Mouse (Mus musculus): ENCODE data around the gene Tex38.

Gene Tex38

DNA sequence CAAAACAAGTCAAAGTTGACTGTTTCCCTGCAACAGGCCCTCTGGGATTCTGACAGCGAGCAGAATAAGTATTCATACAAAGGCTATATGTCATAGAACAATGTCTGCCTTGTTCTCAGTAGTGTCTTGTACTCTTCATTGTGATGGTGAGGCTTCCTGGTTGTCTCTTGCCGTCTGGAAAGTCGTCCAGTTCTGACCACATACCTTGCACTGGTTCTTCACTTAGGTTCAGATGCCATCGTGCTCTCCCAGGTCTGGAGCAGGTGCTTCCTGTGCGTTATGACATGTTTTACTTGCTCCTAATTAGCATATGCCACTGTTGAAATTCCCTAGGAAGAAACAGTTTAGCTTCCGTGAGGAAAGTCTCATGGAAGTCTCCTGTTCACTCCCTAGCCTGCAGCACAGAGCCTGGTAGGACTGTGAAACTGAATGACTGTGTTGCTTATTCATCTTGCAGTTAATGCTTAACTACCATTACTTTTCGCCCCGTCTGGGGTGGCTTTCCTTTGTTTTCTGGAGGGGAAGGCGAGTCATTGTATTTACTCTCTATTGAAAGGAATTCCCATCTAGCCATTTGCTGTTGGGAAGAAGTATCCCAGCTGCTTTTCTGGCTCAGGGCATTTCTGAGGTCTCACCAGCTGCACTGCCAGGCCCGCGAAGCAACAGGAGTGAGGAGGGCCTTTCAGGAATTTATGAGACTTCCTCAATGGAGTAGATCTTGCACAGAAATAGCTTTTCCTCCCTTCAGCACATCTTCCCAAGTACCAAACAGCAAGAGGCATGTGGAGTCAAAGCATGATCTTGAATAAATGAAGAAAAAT lies 13.0 kb downstream of the Tex38 start:
- DNase-seq (ENCODE audit: low spot score), result no peak

DNA sequence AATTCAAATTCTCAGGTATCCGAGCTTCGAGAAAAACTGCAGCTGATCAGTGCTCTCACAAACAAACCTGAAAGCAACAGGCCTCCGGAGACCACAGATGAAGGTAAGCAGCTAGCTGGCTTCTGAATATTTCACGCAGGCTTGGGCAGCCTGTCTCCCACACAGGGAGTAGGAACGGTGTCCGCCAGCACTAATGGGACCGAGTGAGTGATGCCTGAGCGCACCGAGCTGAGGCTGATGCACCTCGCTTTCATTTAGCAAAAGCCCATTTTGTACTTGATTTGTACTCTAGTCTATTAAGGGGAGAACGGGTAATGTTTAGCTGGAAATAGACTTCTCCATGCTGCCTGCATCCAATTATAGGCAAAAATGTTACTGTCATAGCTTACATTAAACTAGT lies 16.2 kb downstream of the Tex38 start:
- DNase-seq (ENCODE audit: low spot score), result no peak

DNA sequence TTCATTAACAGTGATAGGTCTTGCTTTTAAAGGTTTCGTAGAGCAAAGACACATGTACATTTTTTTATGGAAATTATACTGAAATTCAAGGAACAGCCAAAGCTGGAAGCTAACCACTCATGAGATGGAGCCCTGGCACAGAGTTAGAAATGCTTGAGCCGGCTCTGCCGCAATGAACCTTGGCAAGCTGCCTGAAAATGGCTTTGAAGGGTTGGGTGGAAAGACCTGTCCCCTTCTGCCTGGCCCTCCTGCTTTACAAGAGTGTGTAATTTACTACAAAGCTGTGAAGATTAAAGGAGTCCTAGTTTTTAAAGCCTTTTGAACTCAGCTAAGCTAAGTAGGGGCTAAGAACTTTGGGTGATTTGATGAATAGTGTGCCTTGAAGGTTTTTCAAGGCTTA lies 19.6 kb downstream of the Tex38 start:
- peak; percentile 46 for DNase-seq (ENCODE audit: low spot score)

DNA sequence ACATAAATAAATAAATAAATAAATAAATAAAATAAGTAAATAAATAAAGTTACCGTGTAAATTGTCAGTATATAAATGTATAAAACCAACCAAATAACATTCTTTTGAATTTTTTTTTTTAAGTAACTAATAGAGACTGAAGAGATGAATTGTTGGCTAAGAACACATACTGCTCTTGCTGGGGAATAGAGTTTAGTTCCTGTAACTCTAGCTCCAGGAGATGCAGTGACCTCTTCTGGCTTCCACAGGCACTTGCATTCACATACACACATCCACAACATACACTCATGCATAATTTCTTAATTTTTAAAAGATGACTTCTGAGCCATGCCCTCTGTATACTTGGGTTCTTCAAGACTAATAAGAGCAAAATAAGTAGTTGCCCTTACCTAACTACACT lies 26.0 kb downstream of the Tex38 start:
- DNase-seq (ENCODE audit: low spot score), result no peak

DNA sequence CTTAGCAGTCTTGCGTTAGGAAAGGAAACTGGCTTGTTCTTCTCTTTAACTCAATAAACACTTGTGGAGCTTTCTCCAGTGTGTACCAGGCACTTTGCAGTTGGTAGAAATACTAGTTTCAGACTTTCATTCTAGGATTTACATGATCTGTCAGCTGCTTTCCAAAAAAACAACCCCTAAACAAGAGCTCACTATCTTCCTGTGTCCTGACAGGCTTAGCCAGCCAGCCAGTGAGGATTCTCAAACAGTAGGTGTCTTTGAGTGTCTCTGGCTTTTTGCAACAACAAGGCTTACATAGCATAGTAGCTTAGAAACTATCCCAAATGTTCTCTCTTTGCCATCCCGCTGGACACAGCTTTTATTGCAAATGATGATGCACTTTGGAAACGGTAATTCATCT lies 26.7 kb downstream of the Tex38 start:
- DNase-seq (ENCODE audit: low spot score), result no peak

DNA sequence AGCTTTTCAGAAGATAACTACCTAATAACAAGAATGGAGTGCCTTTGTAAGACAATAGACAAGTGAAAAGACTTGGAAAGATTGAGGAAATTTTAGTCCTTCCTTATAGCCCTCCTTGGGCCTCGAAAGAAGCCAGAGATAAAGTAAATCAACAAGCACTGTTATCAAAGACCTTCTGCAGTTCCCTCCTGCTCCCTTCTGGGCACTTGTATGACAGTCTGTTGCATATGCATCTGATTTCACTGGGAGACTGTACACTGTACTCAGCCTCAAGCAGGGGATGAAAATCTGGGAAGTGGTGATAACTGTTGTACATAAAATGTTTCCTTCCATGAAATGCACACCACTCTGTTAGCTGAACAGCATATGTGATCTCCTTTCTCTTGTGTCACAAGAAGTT lies 31.5 kb downstream of the Tex38 start:
- DNase-seq (ENCODE audit: low spot score), result no peak

DNA sequence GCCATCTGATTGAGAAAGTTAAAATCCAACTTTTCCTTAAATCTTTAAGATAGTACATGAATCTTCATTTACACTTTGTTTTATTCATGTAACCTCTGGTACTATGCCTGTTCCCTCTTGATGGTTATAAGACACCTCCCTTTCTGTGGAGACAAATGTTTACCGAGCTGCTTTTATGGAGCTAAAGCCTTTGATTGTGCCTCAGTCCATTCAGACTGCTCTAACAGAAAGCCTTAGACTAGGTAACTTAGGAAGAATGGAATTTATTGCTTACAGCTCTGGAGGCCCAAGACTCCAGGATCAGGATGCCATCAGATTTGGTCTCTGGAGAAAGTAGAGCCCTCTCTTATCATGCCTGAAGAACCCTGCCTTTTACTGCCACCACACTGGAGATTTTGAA lies 32.6 kb downstream of the Tex38 start:
- DNase-seq (ENCODE audit: low spot score), result no peak

DNA sequence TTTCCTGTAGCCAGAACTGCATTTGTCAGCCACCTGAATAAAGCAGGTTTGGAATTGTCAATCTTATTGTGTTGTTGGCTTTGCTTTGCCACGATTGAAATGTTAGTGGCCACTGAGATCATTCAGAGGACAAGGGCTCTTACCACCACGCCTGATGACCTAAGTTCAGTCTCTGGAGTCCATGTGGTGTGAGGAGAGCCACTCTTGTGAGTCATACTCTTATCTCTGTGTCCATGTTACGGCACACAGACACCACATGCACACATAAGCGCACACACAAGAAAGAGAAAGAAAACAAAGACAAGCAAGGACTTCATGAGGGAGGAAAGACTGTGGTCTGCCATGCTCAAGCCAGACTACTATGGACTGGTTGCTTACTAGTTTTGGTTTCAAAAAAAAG lies 37.7 kb downstream of the Tex38 start:
- DNase-seq (ENCODE audit: low spot score), result no peak

DNA sequence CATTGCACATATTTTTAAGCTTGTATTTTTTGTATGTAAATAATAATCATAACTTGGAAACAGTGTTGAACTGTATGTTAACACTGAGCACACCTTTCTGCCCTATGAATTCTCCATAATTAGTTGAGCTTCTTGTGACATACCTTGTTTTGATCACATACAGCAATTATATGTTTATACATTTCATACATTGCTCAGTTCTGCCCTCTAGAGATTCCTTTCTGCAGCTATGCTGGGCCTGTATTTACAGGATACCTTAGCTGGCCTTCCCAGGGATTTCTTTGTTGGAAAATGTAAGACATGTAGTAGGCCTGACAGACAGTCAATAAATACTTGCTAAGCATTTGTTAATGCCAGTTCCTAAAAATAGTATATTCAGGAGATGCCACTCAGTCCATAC lies 38.2 kb downstream of the Tex38 start:
- DNase-seq (ENCODE audit: low spot score), result no peak

DNA sequence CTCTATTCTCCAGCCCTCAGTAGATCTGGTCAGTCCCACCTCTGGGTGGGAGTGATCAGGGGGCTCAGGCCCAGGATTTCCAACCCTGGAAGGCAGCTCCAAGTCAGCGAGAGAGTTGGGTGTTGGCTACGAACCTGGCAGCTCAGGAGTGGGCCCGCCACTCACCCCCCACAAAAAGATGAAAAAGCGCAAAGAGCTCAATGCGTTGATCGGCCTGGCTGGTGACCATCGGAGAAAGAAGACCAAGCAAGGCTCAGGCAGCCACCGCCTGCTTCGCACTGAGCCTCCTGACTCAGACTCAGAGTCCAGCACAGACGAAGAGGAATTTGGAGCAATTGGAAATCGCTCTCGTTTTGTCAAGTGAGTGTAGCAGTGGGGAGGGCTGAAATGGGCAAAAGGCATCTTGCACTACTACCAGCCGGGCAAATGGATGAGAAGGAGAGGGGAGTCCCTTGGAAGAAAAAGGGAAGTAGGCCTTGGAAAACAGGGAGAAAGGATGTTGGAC lies 42.3 kb downstream of the Tex38 start:
- DNase-seq (ENCODE audit: low spot score), result no peak

DNA sequence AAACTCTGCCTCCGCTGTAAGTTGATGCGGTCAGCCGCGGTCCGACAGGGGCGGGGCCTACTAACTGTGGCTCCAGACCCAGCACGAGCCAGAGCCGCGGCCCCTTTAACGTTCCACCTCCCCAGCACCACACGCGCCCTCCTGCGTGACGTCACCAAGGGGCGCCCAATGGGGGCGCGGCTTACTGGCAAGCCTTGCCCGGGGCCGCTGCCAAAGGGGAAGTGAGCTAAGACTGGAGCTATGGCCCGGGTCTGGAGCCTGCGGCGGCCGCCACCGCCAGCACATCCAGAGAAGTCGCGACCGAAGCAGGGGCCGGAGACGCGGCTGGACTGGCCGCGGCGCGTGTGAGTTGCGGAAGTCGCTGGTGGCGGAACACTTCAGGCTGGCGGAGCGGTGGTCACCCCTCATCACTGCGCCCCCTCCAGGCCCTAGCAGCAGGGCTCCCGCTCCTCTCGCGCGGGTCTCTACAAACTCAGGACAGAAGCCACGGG lies 43.2 kb downstream of the Tex38 start, which contains the start of gene Efcab14:
Efcab14 (plus strand) TSS at position 194 of the 491 bp plus-strand sequence.
- peak; percentile 96 for DNase-seq (ENCODE audit: low spot score)

DNA sequence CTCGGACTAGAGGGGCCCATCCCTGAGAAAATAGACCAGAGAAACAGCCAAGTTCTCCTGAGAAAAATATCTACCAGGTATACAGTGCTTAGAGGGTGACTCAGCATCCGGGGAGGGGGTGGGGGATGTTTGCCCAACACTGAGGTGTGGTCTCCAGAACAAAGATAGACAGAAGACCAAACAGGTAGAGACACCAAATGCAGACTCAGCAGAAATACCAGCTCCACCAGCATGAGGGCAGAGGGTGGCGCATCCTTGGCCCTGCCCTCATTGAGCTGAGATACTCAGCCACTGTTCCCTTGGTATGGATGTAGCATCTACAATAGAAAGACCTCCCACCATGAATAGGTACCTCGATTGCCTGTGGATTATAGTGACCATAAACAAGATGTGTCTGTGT lies 46.0 kb downstream of the Tex38 start:
- DNase-seq (ENCODE audit: low spot score), result no peak

DNA sequence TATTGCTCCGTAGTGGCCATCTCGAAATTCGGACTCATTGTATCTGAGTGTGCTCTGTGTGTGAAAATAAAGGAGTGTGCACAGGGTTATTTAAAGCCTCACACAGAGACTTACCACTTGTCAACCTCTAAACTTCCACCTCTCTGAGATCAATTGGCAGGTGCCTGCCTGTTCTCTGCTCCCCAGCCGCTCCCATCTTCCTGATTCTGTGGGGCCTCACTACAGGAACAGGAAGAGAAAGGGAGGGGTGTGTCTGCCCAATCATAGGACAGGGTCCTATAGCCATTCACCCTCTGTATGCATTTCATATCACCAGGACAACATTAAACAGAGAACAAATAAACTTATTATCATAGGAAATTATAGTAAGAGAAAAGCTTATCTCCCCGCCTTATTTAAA lies 47.1 kb downstream of the Tex38 start:
- DNase-seq (ENCODE audit: low spot score), result no peak

DNA sequence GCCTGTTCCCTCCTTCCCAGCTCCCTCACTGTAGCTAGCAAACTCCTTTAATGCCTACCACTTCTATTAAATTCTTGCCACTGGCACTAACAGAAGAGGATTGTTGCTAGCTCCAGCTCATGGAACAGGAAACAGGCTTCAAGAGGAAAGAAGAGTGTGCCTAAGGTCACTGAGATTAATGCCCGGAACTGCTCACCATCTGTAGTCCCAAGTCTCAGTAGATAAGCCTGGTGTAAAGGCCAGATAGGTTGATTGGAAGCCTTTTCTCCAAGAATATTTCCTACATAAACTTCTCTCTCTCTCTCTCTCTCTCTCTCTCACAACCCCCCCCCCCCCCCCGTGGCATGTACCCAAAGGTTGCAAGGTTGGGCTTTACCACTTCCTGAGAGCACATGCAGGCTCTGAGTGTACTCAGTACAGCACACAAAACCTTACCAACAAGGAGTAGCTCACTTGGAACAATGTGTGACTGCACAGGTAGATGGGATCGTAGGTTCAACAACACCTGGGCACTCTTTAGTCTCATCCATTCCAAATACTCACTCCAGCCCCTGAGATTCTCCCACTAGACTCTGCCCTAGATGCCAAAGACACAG lies 48.5 kb downstream of the Tex38 start:
- DNase-seq (ENCODE audit: low spot score), result peak; percentile 65

DNA sequence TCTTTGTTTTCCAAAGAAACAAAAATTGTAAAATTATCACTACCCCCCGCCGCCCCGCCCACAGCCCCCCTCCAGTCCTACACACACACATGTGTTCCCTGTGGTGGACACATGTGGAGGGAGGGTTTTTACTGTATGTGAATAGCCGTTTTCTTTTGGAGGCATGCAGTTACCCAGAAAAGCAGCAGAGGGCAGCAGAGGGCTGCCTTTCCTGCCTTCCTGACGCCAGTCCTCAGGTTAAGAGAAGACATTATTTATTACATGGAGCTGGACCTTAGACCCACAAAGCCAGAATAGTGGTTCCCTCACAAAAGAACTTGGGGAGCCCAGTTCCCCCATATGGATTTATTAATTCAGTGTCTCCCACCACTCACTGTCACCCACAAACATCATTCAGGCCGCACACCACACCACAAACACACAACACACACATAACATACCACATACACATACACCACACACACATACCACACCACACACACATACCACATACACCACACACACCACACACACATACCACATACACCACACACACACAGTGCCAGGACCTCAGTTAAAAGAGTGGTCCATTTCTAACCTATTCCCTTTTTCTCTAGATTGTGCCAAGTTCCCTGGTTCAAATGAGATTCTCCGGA lies 49.1 kb downstream of the Tex38 start:
- DNase-seq (ENCODE audit: low spot score), result peak; percentile 88

Data from adipocyte (in vitro differentiated cells).